Mouse (Mus musculus) forebrain, postnatal 0 days (tissue): ENCODE data around the gene Noc3l. TPM values are rescaled to one million over a fixed set of nuclear protein-coding genes. Genes with fewer than 3 reads are reported as not detected.

Experiments used
- ATAC-seq: fragments of 200-750 bp; cut with Nextera tagmentation; 2 replicates; pipeline ENCODE4 v1.8.0; 2017; ENCODE audit warnings: mild to moderate bottlenecking, moderate library complexity
- DNase-seq: peaks from one replicate; pipeline ENCODE4 v3.0.0-alpha.2; 2015
- H3K27ac ChIP-seq: fragments of 300-500 bp; sonication (generic); 2 replicates; pipeline ENCODE4 v1.5.1; 2014; ENCODE audit warnings: low read depth, mild to moderate bottlenecking, antibody characterized with exemption, low read length, moderate library complexity, mixed read lengths
- H3K27me3 ChIP-seq: fragments of 300-500 bp; sonication (generic); 2 replicates; pipeline ENCODE4 v1.6.1; 2014; ENCODE audit warnings: mild to moderate bottlenecking, low read length, mixed read lengths; ENCODE audit not compliant: insufficient read depth
- H3K36me3 ChIP-seq: fragments of 300-500 bp; sonication (generic); 2 replicates; pipeline ENCODE4 v1.6.1; 2014; ENCODE audit warnings: mild to moderate bottlenecking, moderate library complexity; ENCODE audit not compliant: insufficient read depth
- H3K4me1 ChIP-seq: fragments of 300-500 bp; sonication (generic); 2 replicates; pipeline ENCODE4 v1.6.1; 2014; ENCODE audit warnings: antibody characterized with exemption; ENCODE audit not compliant: insufficient read depth
- H3K4me2 ChIP-seq: fragments of 300-500 bp; sonication (generic); 2 replicates; pipeline ENCODE4 v1.6.1; 2014; ENCODE audit warnings: low read depth, mild to moderate bottlenecking, moderate library complexity
- H3K4me3 ChIP-seq: fragments of 300-500 bp; sonication (generic); 2 replicates; pipeline ENCODE4 v1.5.1; 2014; ENCODE audit warnings: low read depth, low read length, mixed read lengths
- H3K9ac ChIP-seq: fragments of 300-500 bp; sonication (generic); 2 replicates; pipeline ENCODE4 v1.6.1; 2014; ENCODE audit warnings: mild to moderate bottlenecking
- H3K9me3 ChIP-seq: fragments of 300-500 bp; sonication (generic); 2 replicates; pipeline ENCODE4 v1.6.1; 2016; ENCODE audit warnings: low read length
- CTCF ChIP-seq: sonication (generic); IDR thresholded peaks from 2 replicates; pipeline ENCODE4 v1.5.1; 2016; ENCODE audit warnings: antibody characterized with exemption, control low read depth, low read depth
- WGBS: fragments of 180-500 bp; shearing (Covaris S2); extraction: QIAGEN DNeasy Blood & Tissue Kit; methylation state at CpG from one replicate; pipeline ENCODE4 v1.1.7; 2014; 5-methylcytosine and 5-hydroxymethylcytosine counted together
- polyA plus RNA-seq: library from polyadenylated mRNA; unstranded; fragments of >200 nt; fragmentation: Nextera tagmentation; extraction: Ambion mirVana; gene quantifications from 2 replicates; pipeline ENCODE4 v1.2.1, GENCODE M21; 2015
- total RNA-seq: library from RNA; depleted of rRNA; stranded (reverse); fragments of >200 nt; gene quantifications from 2 replicates; pipeline ENCODE4 v1.2.3, GENCODE M21; 2014

Noc3l gene
- total and polyA plus RNA-seq, 2 experiments from 2014 or later: 1.9 to 11.8 TPM

- H3K27me3 ChIP-seq: no peaks in the 10 kb centered on the region
- H3K4me2 ChIP-seq: peak overlapping the region; percentile 56
- peaks cover 4% of the 10 kb centered on the region; the same call in 1 of the 2 replicates for H3K4me1 ChIP-seq
- DNase-seq (no peak), ATAC-seq (no peak)
- H3K36me3 ChIP-seq: no peaks in the 10 kb centered on the region
- no peak for TF ChIP-seq CTCF
- peak overlapping the region; percentile 91 for H3K4me3 ChIP-seq
- H3K27ac ChIP-seq: peak overlapping the region; percentile 94; the same call in 1 of the 2 replicates
- peak overlapping the region; percentile 88 for H3K9ac ChIP-seq
- no peaks in the 10 kb centered on the region for H3K9me3 ChIP-seq
- WGBS: 27% methylated on average over 10 of the region's 10 CpGs
These were observed 17.0 kb upstream of the Noc3l start for GRCm38 (mm10) chr19:38836084-38836437.

- Histone ChIP-seq H3K9ac (no peak overlapping the region), H3K4me1 (peaks cover 3% of the 10 kb centered on the region; the same call in 1 of the 2 replicates), H3K4me2 (no peak overlapping the region), H3K36me3 (no peaks in the 10 kb centered on the region), H3K27me3 (no peaks in the 10 kb centered on the region), H3K9me3 (no peaks in the 10 kb centered on the region), H3K27ac (no peak overlapping the region), H3K4me3 (no peak overlapping the region)
- no peak for ATAC-seq
- TF ChIP-seq CTCF: no peak
- no peak for DNase-seq
- 66% methylated on average over 1 of the region's 1 CpGs for WGBS
These were observed 14.2 kb upstream of the Noc3l start for GRCm38 (mm10) chr19:38833224-38833623.

- H3K9me3 ChIP-seq: no peaks in the 10 kb centered on the region
- WGBS: 92% methylated on average over 4 of the region's 4 CpGs
- no peak overlapping the region for H3K4me2 ChIP-seq
- H3K27ac ChIP-seq: no peak overlapping the region
- H3K4me3 ChIP-seq: no peak overlapping the region
- no peak for TF ChIP-seq CTCF
- H3K36me3 ChIP-seq: peaks cover 10% of the 10 kb centered on the region
- ATAC-seq: no peak
- no peak overlapping the region for H3K9ac ChIP-seq
- H3K27me3 ChIP-seq: no peaks in the 10 kb centered on the region
- H3K4me1 ChIP-seq: peaks cover 9% of the 10 kb centered on the region
- DNase-seq: no peak
These were observed 1.3 kb upstream of the Noc3l start for GRCm38 (mm10) chr19:38820186-38820804.

GRCm38 (mm10) chr19:38819427-38819802, 378 bp upstream of the Noc3l start:
- H3K4me2 ChIP-seq: peak overlapping the region; percentile 83
- no peaks in the 10 kb centered on the region for H3K27me3 ChIP-seq
- TF ChIP-seq CTCF: no peak
- peak overlapping the region; percentile 64; the same call in 1 of the 2 replicates for H3K27ac ChIP-seq
- WGBS: 12% methylated on average over 16 of the region's 16 CpGs
- H3K4me1 ChIP-seq: peaks cover 9% of the 10 kb centered on the region
- H3K4me3 ChIP-seq: peak overlapping the region; percentile 65
- peak overlapping the region; percentile 71 for H3K9ac ChIP-seq
- no peaks in the 10 kb centered on the region for H3K9me3 ChIP-seq
- peaks cover 19% of the 10 kb centered on the region for H3K36me3 ChIP-seq
- ATAC-seq: peak; percentile 63
- no peak for DNase-seq

GRCm38 (mm10) chr19:38818191-38818590, 846 bp downstream of the Noc3l start:
- DNase-seq (no peak), ATAC-seq (no peak)
- no peaks in the 10 kb centered on the region for H3K9me3 ChIP-seq
- no peaks in the 10 kb centered on the region for H3K27me3 ChIP-seq
- WGBS: 39% methylated on average over 8 of the region's 8 CpGs
- H3K36me3 ChIP-seq: peaks cover 27% of the 10 kb centered on the region
- peak overlapping the region; percentile 65 for H3K4me3 ChIP-seq
- H3K27ac ChIP-seq: no peak overlapping the region
- TF ChIP-seq CTCF: no peak
- peak overlapping the region; percentile 71 for H3K9ac ChIP-seq
- H3K4me2 ChIP-seq: peak overlapping the region; percentile 83
- H3K4me1 ChIP-seq: peaks cover 9% of the 10 kb centered on the region

GRCm38 (mm10) chr19:38798801-38799200, 20.2 kb downstream of the Noc3l start:
- TF ChIP-seq CTCF: no peak
- Histone ChIP-seq H3K27me3 (no peaks in the 10 kb centered on the region), H3K9me3 (no peaks in the 10 kb centered on the region), H3K9ac (no peak overlapping the region), H3K4me1 (no peaks in the 10 kb centered on the region), H3K27ac (no peak overlapping the region), H3K4me2 (no peak overlapping the region), H3K4me3 (no peak overlapping the region), H3K36me3 (peaks cover 73% of the 10 kb centered on the region)
- 80% methylated on average over 6 of the region's 6 CpGs for WGBS
- no peak for DNase-seq
- ATAC-seq: no peak

- no peak for DNase-seq
- Histone ChIP-seq H3K4me1 (no peaks in the 10 kb centered on the region), H3K27me3 (no peaks in the 10 kb centered on the region), H3K9me3 (no peaks in the 10 kb centered on the region), H3K4me3 (no peak overlapping the region), H3K27ac (no peak overlapping the region), H3K36me3 (peaks cover 73% of the 10 kb centered on the region), H3K4me2 (no peak overlapping the region), H3K9ac (no peak overlapping the region)
- 81% methylated on average over 1 of the region's 1 CpGs for WGBS
- no peak for ATAC-seq
- no peak for TF ChIP-seq CTCF
These were observed 20.7 kb downstream of the Noc3l start for GRCm38 (mm10) chr19:38798291-38798690.
